Mouse (Mus musculus) brain, adult 10 weeks (tissue): ENCODE measurements around the gene Galnt2. TPM values are rescaled to one million over a fixed set of nuclear protein-coding genes. Genes with fewer than 3 reads are reported as not detected.

Experiments used
- polyA plus RNA-seq: library from polyadenylated mRNA; stranded (reverse); fragments of 350-450 nt; fragmentation: Illumina TruSeq; extraction: RNeasy Lipid Tissue Mini Kit (QIAGEN cat#74804); gene quantifications from one replicate; pipeline ENCODE4 v1.2.3, GENCODE M21; 2015; ENCODE audit warnings: low read depth, low replicate concordance

Galnt2 gene
- polyA plus RNA-seq: 24.3 TPM

GRCm38 (mm10) chr8:124231176-124231484, at the start of gene Galnt2:
TSS of gene Galnt2 (plus strand) at chr8:124231391.

Other genes starting within 250 kb of the Galnt2 start
- gene Abcb10, start 248.3 kb upstream of the Galnt2 start, polyA plus RNA-seq: 16.9 TPM
- 16.1 TPM for gene Taf5l, start 210.0 kb upstream of the Galnt2 start, polyA plus RNA-seq
- 6.0 TPM for gene Urb2, start 209.9 kb upstream of the Galnt2 start, polyA plus RNA-seq
- 112 TPM for gene Pgbd5, start 208.3 kb downstream of the Galnt2 start, polyA plus RNA-seq